15 mouse cellular contexts compared by ENCODE assay signal in the genomic region with DNA sequence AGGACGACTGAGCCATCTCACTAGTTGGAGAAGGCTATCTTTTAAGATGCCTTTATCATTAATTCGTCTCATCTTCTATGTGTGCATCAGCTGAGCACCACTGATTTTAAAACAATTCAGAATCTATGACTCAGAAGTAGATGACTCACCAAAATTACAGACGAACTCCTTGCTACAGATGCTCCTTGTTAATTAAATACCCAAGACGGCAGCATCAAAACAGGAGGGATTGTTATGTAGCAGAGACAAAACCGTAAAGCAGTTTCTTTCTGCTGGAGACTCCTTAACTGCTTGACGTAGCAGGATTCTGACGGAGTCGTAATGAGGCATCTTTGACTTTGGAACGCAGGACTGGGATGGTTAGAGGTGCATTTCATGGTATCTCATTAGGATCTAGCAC.
"Had no signal": no experiment of that assay in that cellular context is flagged by ENCODE, and none has a peak within 500 bp of the region (broad histone marks: within the 10 kb centered on the region; RNA-seq: fewer than 3 reads in every experiment).

No protein-coding gene starts in this region.

- H3K4me1 ChIP-seq: liver, embryonic 13.5 days; midbrain, embryonic 12.5 days; midbrain, embryonic 15.5 days; neural tube, embryonic 13.5 days had no signal

- H3K36me3 ChIP-seq: liver, embryonic 13.5 days; midbrain, embryonic 12.5 days; midbrain, embryonic 15.5 days; neural tube, embryonic 13.5 days had no signal

- H3K27ac ChIP-seq: kidney, postnatal 0 days; layer of hippocampus, adult 2 months; liver, embryonic 13.5 days; macrophage; midbrain, embryonic 12.5 days; midbrain, embryonic 15.5 days; neural tube, embryonic 13.5 days had no signal

- H3K4me3 ChIP-seq: layer of hippocampus, adult 2 months; liver, embryonic 13.5 days; midbrain, embryonic 12.5 days; midbrain, embryonic 15.5 days; neural tube, embryonic 13.5 days had no signal

- H3K4me2 ChIP-seq: liver, embryonic 13.5 days; midbrain, embryonic 12.5 days; midbrain, embryonic 15.5 days; neural tube, embryonic 13.5 days had no signal

- H3K27me3 ChIP-seq: liver, embryonic 13.5 days; midbrain, embryonic 12.5 days; midbrain, embryonic 15.5 days; neural tube, embryonic 13.5 days had no signal

- H3K9ac ChIP-seq: liver, embryonic 13.5 days; midbrain, embryonic 12.5 days; midbrain, embryonic 15.5 days; neural tube, embryonic 13.5 days had no signal

- H3K9me3 ChIP-seq: liver, embryonic 13.5 days; midbrain, embryonic 12.5 days; midbrain, embryonic 15.5 days; neural tube, embryonic 13.5 days had no signal

- DNase-seq: kidney, adult 2 months; kidney, postnatal 25 days; layer of hippocampus, adult 9-11 months; layer of hippocampus, postnatal 36 days; liver, embryonic 13.5 days; lung, adult 2 months; thymus, adult 2 months; thymus, postnatal 14 days; thymus, postnatal 4 days had no signal

- ATAC-seq: midbrain, embryonic 15.5 days had no signal
